Mouse (Mus musculus): ENCODE measurements at regions not wholly inside any gene's neighbourhood (a gene's known extent, or its start where the extent isn't known, plus 50 kb on each side); places are given as distances from the start of the nearest gene placed in this dataset.

DNA sequence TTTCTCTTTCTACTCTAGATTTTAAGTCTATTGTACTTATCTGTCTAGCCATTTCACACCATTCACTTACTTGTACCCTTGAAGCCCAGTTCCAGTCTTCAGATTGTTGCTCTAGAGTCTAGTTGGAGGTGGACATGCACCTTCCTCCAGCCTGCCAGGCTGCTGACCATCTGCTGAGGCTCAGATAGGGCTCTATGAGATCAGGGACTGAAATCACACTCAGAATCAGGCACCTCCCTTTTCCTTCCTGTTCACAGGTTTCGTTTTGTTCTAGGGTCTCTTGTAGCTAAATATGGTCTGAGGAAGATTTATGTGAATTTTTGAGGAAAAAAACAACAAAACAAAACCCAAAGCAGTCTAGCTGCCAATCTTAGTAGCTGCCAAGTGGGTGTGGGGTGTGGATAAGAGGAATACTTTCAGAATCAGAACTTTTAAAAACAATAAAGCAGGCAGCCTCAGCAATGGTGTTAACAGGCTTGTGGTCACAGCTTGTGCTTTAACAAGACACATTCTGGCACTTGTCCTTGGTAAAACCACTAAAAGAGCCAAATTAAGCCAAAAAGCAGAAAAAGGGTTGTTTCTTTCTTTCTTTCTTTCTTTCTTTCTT lies 225.9 kb upstream of the Gvin1 start:
- DNase-seq: peak; percentile 5

Measured in kidney, postnatal 14 days (tissue).